Mouse (Mus musculus) MEL (cell line): ENCODE measurements around the gene Six2. TPM values are rescaled to one million over a fixed set of nuclear protein-coding genes. Genes with fewer than 3 reads are reported as not detected.
A peak's percentile ranks its signal among the peaks of the same experiment; 100 is the strongest.

Source experiments
- DNase-seq: peaks from one replicate; pipeline ENCODE4 v3.0.0; 2011; ENCODE audit warnings: low read depth, low spot score
- H3K27ac ChIP-seq: 2 replicates; pipeline ENCODE4 v1.5.1; 2012; ENCODE audit warnings: low read depth, mild to moderate bottlenecking, control low read depth, low read length, moderate library complexity; ENCODE audit not compliant: control insufficient read depth
- H3K27me3 ChIP-seq, 2 experiments: fragments of 150-350 bp in 1 of 2; sonication (generic) in 1 of 2; 2 replicates each; pipeline ENCODE4 v1.6.1; 2012; ENCODE audit warnings: low read length in 2 of 2, mild to moderate bottlenecking in 2 of 2, improper control_type of control experiment in 1 of 2, moderate library complexity in 1 of 2; ENCODE audit not compliant: insufficient read depth in 2 of 2, control insufficient read depth in 1 of 2
- H3K36me3 ChIP-seq, 2 experiments: 2 replicates each; pipeline ENCODE4 v1.6.1; 2012 to 2014; ENCODE audit warnings: low read length in 2 of 2, improper control_type of control experiment in 1 of 2, inconsistent platforms in 1 of 2, mild to moderate bottlenecking in 1 of 2; ENCODE audit not compliant: insufficient read depth in 2 of 2, control insufficient read depth in 1 of 2
- H3K4me1 ChIP-seq, 2 experiments: fragments of 150-350 bp in 1 of 2; sonication (generic) in 1 of 2; 2 replicates each; pipeline ENCODE4 v1.6.1; 2012; ENCODE audit warnings: low read length in 2 of 2, improper control_type of control experiment in 1 of 2, mild to moderate bottlenecking in 1 of 2; ENCODE audit not compliant: insufficient read depth in 2 of 2, control insufficient read depth in 1 of 2
- H3K4me3 ChIP-seq, 2 experiments: fragments of 150-350 bp in 1 of 2; sonication (generic) in 1 of 2; 2 replicates each; pipeline ENCODE4 v1.5.1; 2012; ENCODE audit warnings: low read depth in 2 of 2, low read length in 2 of 2, mild to moderate bottlenecking in 2 of 2, moderate library complexity in 2 of 2, control low read depth in 1 of 2, improper control_type of control experiment in 1 of 2; ENCODE audit not compliant: control insufficient read depth in 1 of 2, insufficient read depth in 1 of 2
- H3K79me2 ChIP-seq: 2 replicates; pipeline ENCODE4 v1.6.1; 2012; ENCODE audit warnings: mild to moderate bottlenecking, low read length, moderate library complexity; ENCODE audit not compliant: control insufficient read depth, poor library complexity, insufficient read depth
- H3K9ac ChIP-seq: 2 replicates; pipeline ENCODE4 v1.6.1; 2012; ENCODE audit warnings: low read depth, mild to moderate bottlenecking, control low read depth, low read length, moderate library complexity; ENCODE audit not compliant: control insufficient read depth, poor library complexity, severe bottlenecking
- H3K9me3 ChIP-seq: fragments of 150-350 bp; sonication (generic); replicated peaks from 2 replicates; pipeline ENCODE4 v1.6.1; 2012; ENCODE audit warnings: mild to moderate bottlenecking, low read length, improper control_type of control experiment, moderate library complexity; ENCODE audit not compliant: insufficient read depth
- CTCF ChIP-seq, 3 experiments: IDR thresholded peaks in 2 of 3; conservative IDR thresholded peaks in 1 of 3; 2 replicates each; pipeline ENCODE4 v1.5.1; 2011 to 2012; ENCODE audit warnings: low read length in 3 of 3, low read depth in 2 of 3, mild to moderate bottlenecking in 2 of 3, improper control_type of control experiment in 1 of 3, inconsistent platforms in 1 of 3, mixed read lengths in 1 of 3, moderate library complexity in 1 of 3; ENCODE audit not compliant: control insufficient read depth in 1 of 3, insufficient read depth in 1 of 3, poor library complexity in 1 of 3, severe bottlenecking in 1 of 3
- E2F4 ChIP-seq: IDR thresholded peaks from 2 replicates; pipeline ENCODE4 v1.6.1; 2011; ENCODE audit warnings: low read depth, low read length, improper control_type of control experiment, borderline replicate concordance
- ELF1 ChIP-seq: IDR thresholded peaks from 2 replicates; pipeline ENCODE4 v1.6.1; 2014; ENCODE audit warnings: low read depth, mild to moderate bottlenecking, inconsistent platforms, low read length, improper control_type of control experiment, moderate library complexity
- EP300 ChIP-seq, 2 experiments: IDR thresholded peaks; 2 replicates each; pipeline ENCODE4 v1.6.1; 2011; ENCODE audit warnings: improper control_type of control experiment in 2 of 2, low read length in 2 of 2, low read depth in 1 of 2, mild to moderate bottlenecking in 1 of 2
- ETS1 ChIP-seq: IDR thresholded peaks from 2 replicates; pipeline ENCODE4 v1.6.1; 2012; ENCODE audit warnings: low read depth, mild to moderate bottlenecking, inconsistent platforms, low read length, improper control_type of control experiment, moderate library complexity
- GATA1 ChIP-seq: IDR thresholded peaks from 2 replicates; pipeline ENCODE4 v1.6.1; 2011; ENCODE audit warnings: low read depth, low read length, improper control_type of control experiment
- HCFC1 ChIP-seq: IDR thresholded peaks from 2 replicates; pipeline ENCODE4 v1.6.1; 2012; ENCODE audit warnings: low read depth, mild to moderate bottlenecking, inconsistent platforms, low read length, improper control_type of control experiment, moderate library complexity
- JUND ChIP-seq: IDR thresholded peaks from 2 replicates; pipeline ENCODE4 v1.6.1; 2011; ENCODE audit warnings: low read depth, mild to moderate bottlenecking, improper control_type of control experiment, low read length
- KAT2A ChIP-seq: conservative IDR thresholded peaks from 2 replicates; pipeline ENCODE4 v1.6.1; 2012; ENCODE audit warnings: low read depth, low read length, improper control_type of control experiment, inconsistent platforms
- MAFK ChIP-seq: IDR thresholded peaks from 2 replicates; pipeline ENCODE4 v1.6.1; 2011; ENCODE audit warnings: low read depth, mild to moderate bottlenecking, low read length, improper control_type of control experiment, borderline replicate concordance
- MAX ChIP-seq: IDR thresholded peaks from 2 replicates; pipeline ENCODE4 v1.6.1; 2011; ENCODE audit warnings: low read length, improper control_type of control experiment
- MAZ ChIP-seq: IDR thresholded peaks from 2 replicates; pipeline ENCODE4 v1.6.1; 2012; ENCODE audit warnings: low read depth, mild to moderate bottlenecking, inconsistent platforms, low read length, improper control_type of control experiment
- MEF2A ChIP-seq: IDR thresholded peaks from 2 replicates; pipeline ENCODE4 v1.6.1; 2014; ENCODE audit warnings: low read depth, mild to moderate bottlenecking, inconsistent platforms, low read length, improper control_type of control experiment; ENCODE audit not compliant: poor library complexity, insufficient replicate concordance, severe bottlenecking; ENCODE audit errors: extremely low read depth
- MYB ChIP-seq: IDR thresholded peaks from 2 replicates; pipeline ENCODE4 v1.6.1; 2011; ENCODE audit warnings: mild to moderate bottlenecking, low read depth, low read length, improper control_type of control experiment
- NELFE ChIP-seq: IDR thresholded peaks from 2 replicates; pipeline ENCODE4 v1.6.1; 2011; ENCODE audit warnings: low read depth, low read length, improper control_type of control experiment
- POLR2A ChIP-seq, 2 experiments: IDR thresholded peaks; 2 replicates each; pipeline ENCODE4 v1.6.1; 2011 to 2012; ENCODE audit warnings: low read length in 2 of 2, mild to moderate bottlenecking in 2 of 2, control low read depth in 1 of 2, improper control_type of control experiment in 1 of 2, low read depth in 1 of 2, moderate library complexity in 1 of 2; ENCODE audit not compliant: control insufficient read depth in 1 of 2, insufficient read depth in 1 of 2, poor library complexity in 1 of 2
- POLR2AphosphoS5 ChIP-seq: IDR thresholded peaks from 2 replicates; pipeline ENCODE4 v1.6.1; 2012; ENCODE audit warnings: low read depth, borderline replicate concordance, mild to moderate bottlenecking, inconsistent platforms, low read length, moderate library complexity, mixed read lengths
- RAD21 ChIP-seq: IDR thresholded peaks from 2 replicates; pipeline ENCODE4 v1.6.1; 2011; ENCODE audit warnings: mild to moderate bottlenecking, low read depth, low read length, improper control_type of control experiment
- RCOR1 ChIP-seq: IDR thresholded peaks from 2 replicates; pipeline ENCODE4 v1.6.1; 2012; ENCODE audit warnings: low read depth, mild to moderate bottlenecking, inconsistent platforms, low read length, improper control_type of control experiment
- SMC3 ChIP-seq: IDR thresholded peaks from 2 replicates; pipeline ENCODE4 v1.6.1; 2011; ENCODE audit warnings: low read depth, low read length, improper control_type of control experiment
- TBP ChIP-seq: IDR thresholded peaks from 2 replicates; pipeline ENCODE4 v1.8.0; 2011; ENCODE audit warnings: low read depth, low read length, improper control_type of control experiment
- TCF12 ChIP-seq: IDR thresholded peaks from 2 replicates; pipeline ENCODE4 v1.6.1; 2014; ENCODE audit warnings: low read depth, mild to moderate bottlenecking, inconsistent platforms, low read length, improper control_type of control experiment, moderate library complexity
- UBTF ChIP-seq: IDR thresholded peaks from 2 replicates; pipeline ENCODE4 v1.6.1; 2012; ENCODE audit warnings: low read depth, mild to moderate bottlenecking, inconsistent platforms, low read length, improper control_type of control experiment, moderate library complexity, borderline replicate concordance; ENCODE audit not compliant: insufficient read depth
- USF1 ChIP-seq: IDR thresholded peaks from 2 replicates; pipeline ENCODE4 v1.6.1; 2014; ENCODE audit warnings: low read depth, mild to moderate bottlenecking, inconsistent platforms, low read length, improper control_type of control experiment, moderate library complexity
- ZC3H11A ChIP-seq: IDR thresholded peaks from 2 replicates; pipeline ENCODE4 v1.6.1; 2012; ENCODE audit warnings: low read depth, mild to moderate bottlenecking, inconsistent platforms, low read length, improper control_type of control experiment
- ZKSCAN1 ChIP-seq: IDR thresholded peaks from 2 replicates; pipeline ENCODE4 v1.6.1; 2012; ENCODE audit warnings: low read depth, mild to moderate bottlenecking, inconsistent platforms, low read length, improper control_type of control experiment, moderate library complexity
- ZMIZ1 ChIP-seq: IDR thresholded peaks from 2 replicates; pipeline ENCODE4 v1.6.1; 2012; ENCODE audit warnings: low read depth, mild to moderate bottlenecking, inconsistent platforms, low read length, improper control_type of control experiment, moderate library complexity
- ZNF384 ChIP-seq: IDR thresholded peaks from 2 replicates; pipeline ENCODE4 v1.6.1; 2012; ENCODE audit warnings: low read depth, mild to moderate bottlenecking, inconsistent platforms, low read length, improper control_type of control experiment
- polyA plus RNA-seq, 2 experiments: library from polyadenylated mRNA; stranded (reverse) in 1 of 2; unstranded in 1 of 2; fragments of >175 nt in 1 of 2; fragments of >200 nt in 1 of 2; gene quantifications; 2 replicates each; pipeline versions ENCODE4 v1.2.1 to v1.2.4; 2012; ENCODE audit warnings: low replicate concordance in 2 of 2, low read depth in 1 of 2; ENCODE audit not compliant: insufficient read length in 2 of 2, insufficient read depth in 1 of 2, missing spikeins in 1 of 2
- total RNA-seq: library from RNA; depleted of rRNA; stranded (reverse); fragments of 300-350 nt; gene quantifications from 2 replicates; pipeline ENCODE4 v1.2.3, GENCODE M21; 2012

Six2 gene
- total and polyA plus RNA-seq, 3 experiments, result 6.4 to 81.4 TPM; not detected in 1

DNA sequence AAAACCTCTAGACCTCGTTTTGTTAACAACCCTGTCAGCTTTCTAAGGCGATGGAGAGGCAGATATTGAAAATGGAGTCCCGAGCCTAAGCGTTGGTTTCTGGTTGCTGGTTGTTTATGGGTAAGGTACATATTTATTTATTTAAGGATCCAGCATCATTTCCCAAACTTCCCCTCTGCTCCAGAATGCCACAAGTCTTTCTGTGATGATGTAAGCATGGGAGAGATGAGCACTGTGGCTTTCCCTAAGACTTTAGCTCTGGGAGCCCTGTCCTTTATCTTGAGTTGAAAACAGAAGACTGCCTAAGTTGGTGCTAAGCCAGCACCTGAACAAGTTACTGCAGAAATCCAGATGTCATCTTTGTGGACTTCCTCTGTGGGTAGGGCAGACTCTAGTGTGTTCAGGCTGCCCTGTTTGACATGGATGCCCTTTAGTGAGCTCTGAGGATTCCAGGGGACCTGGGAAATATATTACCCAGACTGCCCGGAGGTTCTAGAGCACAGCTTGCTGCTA lies 1.8 kb upstream of the Six2 start:
- Histone ChIP-seq H3K9ac (peak overlapping the region; percentile 96), H3K4me1 (peaks cover 2 to 21% of the 10 kb centered on the region in 2 experiments), H3K36me3 (peaks cover 0 to 2% of the 10 kb centered on the region in 2 experiments; a peak in 1 of 4 replicates), H3K4me3 (peak overlapping the region; percentile 66 to 86), H3K79me2 (peaks cover 33% of the 10 kb centered on the region), H3K27ac (peak overlapping the region; percentile 21), H3K9me3 (no peaks in the 10 kb centered on the region), H3K27me3 (no peaks in the 10 kb centered on the region)
- TF ChIP-seq TBP (no peak), EP300 (IDR thresholded peaks at IDR 0.05; ENCODE audit: low read depth in 1 of 2, low read length in 2 of 2) (0 out of 4 replicates have a peak, but pooled peaks of 1 of the 2 experiments have one; percentile 22), SMC3 (no peak), ETS1 (peak; percentile 51; the same call in 1 of the 2 replicates), ZKSCAN1 (no peak)
- peak; percentile 72 for DNase-seq

DNA sequence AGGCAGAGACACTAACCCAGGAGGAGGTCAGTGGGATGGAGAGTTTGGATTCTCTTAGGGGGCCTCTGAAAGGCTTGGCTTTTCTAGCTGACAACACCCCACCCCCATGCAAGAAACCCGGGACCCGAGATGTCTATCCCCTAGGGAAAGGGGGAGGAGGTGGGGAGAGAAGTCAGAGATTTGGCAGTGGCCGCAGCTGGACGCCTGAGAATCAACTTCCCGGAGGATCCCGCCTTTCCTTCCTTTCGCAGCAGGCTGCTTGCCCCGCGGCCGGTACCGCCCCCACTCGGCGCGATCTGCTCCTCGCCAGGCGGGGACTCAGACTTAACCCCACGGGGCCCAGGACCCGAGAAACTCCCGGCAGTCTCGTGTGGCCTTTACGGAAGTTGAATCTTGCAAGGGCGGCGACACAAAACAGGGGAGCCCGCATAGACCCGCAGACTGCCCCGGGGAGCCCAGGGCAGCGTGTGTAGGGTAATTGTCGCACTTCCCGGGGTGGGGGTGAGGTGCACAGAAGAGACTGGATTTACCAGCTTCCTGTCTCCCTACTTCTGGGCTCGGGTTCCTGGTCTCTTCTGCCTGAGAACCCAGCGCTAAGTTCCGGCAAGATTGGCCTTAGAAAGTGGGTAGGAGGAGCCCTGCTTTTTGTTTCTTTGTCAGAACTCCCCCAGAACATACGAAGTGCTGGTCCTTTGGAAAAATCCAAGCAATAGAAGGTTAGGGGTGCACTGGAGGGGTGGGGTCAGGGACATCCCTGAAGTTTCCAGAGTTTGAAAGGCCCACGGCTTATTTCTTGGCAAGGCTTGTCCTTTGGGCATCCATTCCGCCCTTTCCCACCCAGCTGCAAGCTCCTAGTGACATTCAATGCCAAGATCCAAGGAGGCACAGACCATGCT lies 1.1 kb upstream of the Six2 start:
- Histone ChIP-seq H3K36me3 (peaks cover 0 to 2% of the 10 kb centered on the region in 2 experiments; a peak in 1 of 4 replicates), H3K27ac (peak overlapping the region; percentile 21), H3K27me3 (no peaks in the 10 kb centered on the region), H3K9ac (peak overlapping the region; percentile 96), H3K4me3 (peak overlapping the region; percentile 66 to 86), H3K4me1 (peaks cover 2 to 21% of the 10 kb centered on the region in 2 experiments), H3K79me2 (peaks cover 33% of the 10 kb centered on the region), H3K9me3 (no peaks in the 10 kb centered on the region)
- DNase-seq, result peak; percentile 81
- TF ChIP-seq GATA1 (no peak), POLR2AphosphoS5 (no peak), ZC3H11A (no peak), MAFK (no peak), MEF2A (no peak), POLR2A (IDR thresholded peaks at IDR 0.05; ENCODE audit: control insufficient read depth in 1 of 2, insufficient read depth in 1 of 2, low read depth in 1 of 2, low read length in 2 of 2, poor library complexity in 1 of 2) (0 out of 4 replicates have a peak, but pooled peaks of 1 of the 2 experiments have one; percentile 30), NELFE (peak; percentile 36), UBTF (no peak), KAT2A (no peak), TCF12 (no peak; the same call in 1 of the 2 replicates), ZMIZ1 (no peak), ELF1 (peak; percentile 59), SMC3 (no peak), MYB (no peak), E2F4 (no peak), HCFC1 (peak; percentile 53; the same call in 1 of the 2 replicates), ZNF384 (no peak), MAX (no peak), ETS1 (no peak), RCOR1 (no peak), USF1 (no peak), CTCF (IDR thresholded peaks at IDR 0.05 in 2 of 3, conservative IDR thresholded peaks at IDR 0.05 in 1 of 3; ENCODE audit: control insufficient read depth in 1 of 3, insufficient read depth in 1 of 3, low read depth in 2 of 3, low read length in 3 of 3, poor library complexity in 1 of 3, severe bottlenecking in 1 of 3) (peak in 1 of 3 experiments; percentile 13; a peak in 1 of 6 replicates), MAZ (no peak), RAD21 (no peak), JUND (no peak), EP300 (IDR thresholded peaks at IDR 0.05; ENCODE audit: low read depth in 1 of 2, low read length in 2 of 2) (no peak), ZKSCAN1 (no peak)
